Comparison of ENCODE assay signal across 9 mouse cellular contexts in genomic region chr12:34664758-34665157, GRCm38 (mm10).
DNase-seq lines count a peak whose midpoint lies in the region; ATAC-seq and TF ChIP-seq lines count a peak whose summit lies in the region.
"Had no signal": no experiment of that assay in that cellular context is flagged by ENCODE, and none has a peak within 500 bp of the region (broad histone marks: within the 10 kb centered on the region; RNA-seq: fewer than 3 reads in every experiment).

No protein-coding gene starts in this region.

- H3K27ac ChIP-seq in cerebellum, adult 2 months (ENCODE audit: insufficient read depth, low read length): no peak overlapping the region
- H3K27ac ChIP-seq in kidney, embryonic 14.5 days (ENCODE audit: low read depth, low read length): no peak overlapping the region
- H3K27ac ChIP-seq in liver, embryonic 13.5 days: no peak overlapping the region

- no peaks in the 10 kb centered on the region for H3K36me3 ChIP-seq in kidney, embryonic 14.5 days (ENCODE audit: control insufficient read depth, insufficient read depth, low read length)
- no peaks in the 10 kb centered on the region for H3K36me3 ChIP-seq in liver, embryonic 13.5 days

- TF ChIP-seq CTCF in cerebellum, adult 2 months (IDR thresholded peaks at IDR 0.05; ENCODE audit: borderline replicate concordance, insufficient read depth, low read depth, low read length): peak; percentile 73

- H3K4me3 ChIP-seq in cerebellum, adult 2 months (replicated peaks; ENCODE audit: insufficient read depth, low read depth, low read length): no peak overlapping the region
- no peak overlapping the region for H3K4me3 ChIP-seq in kidney, embryonic 14.5 days (ENCODE audit: low read length)
- no peak overlapping the region for H3K4me3 ChIP-seq in liver, embryonic 13.5 days (replicated peaks)
- H3K4me3 ChIP-seq: erythroblast, embryonic 14.5 days had no signal

- no peak overlapping the region for H3K9ac ChIP-seq in kidney, embryonic 14.5 days (ENCODE audit: low read depth, low read length)
- no peak overlapping the region for H3K9ac ChIP-seq in liver, embryonic 13.5 days

- WGBS in cerebellum, adult 2 months: 7% methylated on average over 3 of the region's 3 CpGs
- 7% methylated on average over 3 of the region's 3 CpGs for WGBS in kidney, embryonic 14.5 days
- WGBS in liver, embryonic 13.5 days (ENCODE audit: insufficient replicate concordance): 11% methylated on average over 3 of the region's 3 CpGs

- 0 out of 2 replicates have a peak, but pooled peaks have one; percentile 32 for ATAC-seq in kidney, embryonic 14.5 days (ENCODE audit: low FRiP score, low TSS enrichment)
- ATAC-seq in liver, embryonic 13.5 days (ENCODE audit: low read depth): no peak

- no peaks in the 10 kb centered on the region for H3K4me1 ChIP-seq in cerebellum, adult 2 months (ENCODE audit: control insufficient read depth, insufficient read depth, low read length)
- no peaks in the 10 kb centered on the region for H3K4me1 ChIP-seq in kidney, embryonic 14.5 days (ENCODE audit: control insufficient read depth, insufficient read depth, low read length)
- no peaks in the 10 kb centered on the region for H3K4me1 ChIP-seq in liver, embryonic 13.5 days (replicated peaks)

- no peaks in the 10 kb centered on the region for H3K9me3 ChIP-seq in kidney, embryonic 14.5 days (ENCODE audit: control insufficient read depth, low read length)
- no peaks in the 10 kb centered on the region for H3K9me3 ChIP-seq in liver, embryonic 13.5 days (replicated peaks)

- H3K27me3 ChIP-seq in cerebellum, adult 2 months (ENCODE audit: control insufficient read depth, insufficient read depth, low read length): no peaks in the 10 kb centered on the region
- H3K27me3 ChIP-seq in kidney, embryonic 14.5 days (ENCODE audit: control insufficient read depth, insufficient read depth, low read length): no peaks in the 10 kb centered on the region
- H3K27me3 ChIP-seq in liver, embryonic 13.5 days: no peaks in the 10 kb centered on the region

- DNase-seq in urinary bladder, adult 18-20 months (ENCODE audit: low spot score in 2 of 2): peak; percentile 34 to 60
- no peak for DNase-seq in urinary bladder, adult 2 months (ENCODE audit: low spot score)
- DNase-seq in cerebellum, adult 2 months: peak; percentile 53 to 66
- peak; percentile 75 to 92 for DNase-seq in frontal cortex, adult 2 months (ENCODE audit: extremely low spot score in 1 of 2, low spot score in 1 of 2)
- DNase-seq in liver, embryonic 13.5 days: peak; percentile 5
- peak; percentile 61 for DNase-seq in ovary, postnatal 14 days (ENCODE audit: low spot score)
- peak; percentile 67 for DNase-seq in thymus, postnatal 14 days

- no peak overlapping the region for H3K4me2 ChIP-seq in kidney, embryonic 14.5 days (replicated peaks; ENCODE audit: low read depth, low read length)
- H3K4me2 ChIP-seq in liver, embryonic 13.5 days: no peak overlapping the region

- no peak for TF ChIP-seq POLR2A in cerebellum, adult 2 months (IDR thresholded peaks at IDR 0.05; ENCODE audit: borderline replicate concordance, insufficient read depth, low read length)
